Mouse (Mus musculus) cerebellum, adult 2 months (tissue): ENCODE data around the gene Tlr5. TPM values are rescaled to one million over a fixed set of nuclear protein-coding genes. Genes with fewer than 3 reads are reported as not detected.
A peak's percentile ranks its signal among the peaks of the same experiment; 100 is the strongest.

ENCODE experiments used
- DNase-seq, 2 experiments: peaks; one replicate each; pipeline ENCODE4 v3.0.0; 2021
- H3K27ac ChIP-seq: fragments of 200-500 bp; 2 replicates; pipeline ENCODE4 v1.5.1; 2012; ENCODE audit warnings: low read length, control low read depth, inconsistent platforms; ENCODE audit not compliant: insufficient read depth
- H3K27me3 ChIP-seq: fragments of 200-500 bp; 2 replicates; pipeline ENCODE4 v1.6.1; 2012; ENCODE audit warnings: inconsistent platforms, mild to moderate bottlenecking, low read length, moderate library complexity; ENCODE audit not compliant: control insufficient read depth, insufficient read depth
- H3K4me1 ChIP-seq: fragments of 200-500 bp; 2 replicates; pipeline ENCODE4 v1.6.1; 2011; ENCODE audit warnings: low read length; ENCODE audit not compliant: control insufficient read depth, insufficient read depth
- H3K4me3 ChIP-seq: fragments of 200-500 bp; replicated peaks from 2 replicates; pipeline ENCODE3; 2011; ENCODE audit warnings: mild to moderate bottlenecking, low read depth, low read length, control low read depth; ENCODE audit not compliant: insufficient read depth
- CTCF ChIP-seq: fragments of 200-500 bp; IDR thresholded peaks from 2 replicates; pipeline ENCODE4 v1.5.1; 2011; ENCODE audit warnings: low read depth, mild to moderate bottlenecking, control low read depth, low read length, moderate library complexity, borderline replicate concordance; ENCODE audit not compliant: insufficient read depth
- POLR2A ChIP-seq: fragments of 200-500 bp; IDR thresholded peaks from 2 replicates; pipeline ENCODE4 v1.6.1; 2011; ENCODE audit warnings: low read length, control low read depth, borderline replicate concordance; ENCODE audit not compliant: insufficient read depth
- WGBS: fragments of 180-500 bp; shearing (Covaris S2); methylation state at CpG from one replicate; pipeline ENCODE4 v1.1.7; 2018; 5-methylcytosine and 5-hydroxymethylcytosine counted together
- polyA plus RNA-seq: library from polyadenylated mRNA; depleted of rRNA; stranded (reverse); fragments of >200 nt; gene quantifications from 2 replicates; pipeline ENCODE4 v1.2.3, GENCODE M21; 2012

Tlr5 gene
- polyA plus RNA-seq, 1 experiment = 0.28 TPM

- no peak for DNase-seq
- 57% methylated on average over 5 of the region's 5 CpGs for WGBS
- no peak overlapping the region for H3K27ac ChIP-seq
- no peaks in the 10 kb centered on the region for H3K4me1 ChIP-seq
- H3K4me3 ChIP-seq = no peak overlapping the region
- TF ChIP-seq POLR2A = no peak
- TF ChIP-seq CTCF = no peak
- no peaks in the 10 kb centered on the region; the same call in 1 of the 2 replicates for H3K27me3 ChIP-seq
These were observed 8.7 kb downstream of the Tlr5 start for GRCm38 (mm10) chr1:182963329-182963728.

GRCm38 (mm10) chr1:182964855-182965466, 10.4 kb downstream of the Tlr5 start:
- Histone ChIP-seq H3K4me1 (no peaks in the 10 kb centered on the region), H3K27ac (no peak overlapping the region), H3K27me3 (no peaks in the 10 kb centered on the region), H3K4me3 (no peak overlapping the region)
- 78% methylated on average over 9 of the region's 9 CpGs for WGBS
- TF ChIP-seq POLR2A (no peak), CTCF (no peak)
- DNase-seq = no peak

GRCm38 (mm10) chr1:182968732-182969131, 14.1 kb downstream of the Tlr5 start:
- WGBS = 73% methylated on average over 9 of the region's 9 CpGs

GRCm38 (mm10) chr1:182972240-182972639, 17.7 kb downstream of the Tlr5 start:
- H3K27ac ChIP-seq = no peak overlapping the region
- H3K4me3 ChIP-seq = no peak overlapping the region
- no peaks in the 10 kb centered on the region for H3K4me1 ChIP-seq
- H3K27me3 ChIP-seq = no peaks in the 10 kb centered on the region; the same call in 1 of the 2 replicates
- 89% methylated on average over 6 of the region's 6 CpGs for WGBS
- no peak for DNase-seq
- TF ChIP-seq POLR2A (no peak), CTCF (no peak)

More at GRCm38 (mm10) chr1:182968732-182969131, 14.1 kb downstream of the Tlr5 start:
- no peak overlapping the region for H3K27ac ChIP-seq
- H3K4me3 ChIP-seq = no peak overlapping the region
- H3K4me1 ChIP-seq = no peaks in the 10 kb centered on the region
- H3K27me3 ChIP-seq = no peaks in the 10 kb centered on the region
- no peak for DNase-seq
- TF ChIP-seq POLR2A (no peak), CTCF (no peak)

- no peak for DNase-seq
- no peak overlapping the region for H3K4me3 ChIP-seq
- no peaks in the 10 kb centered on the region for H3K4me1 ChIP-seq
- H3K27ac ChIP-seq = no peak overlapping the region
- TF ChIP-seq POLR2A (no peak), CTCF (no peak)
- no peaks in the 10 kb centered on the region; the same call in 1 of the 2 replicates for H3K27me3 ChIP-seq
- 83% methylated on average over 14 of the region's 14 CpGs for WGBS
These were observed 20.2 kb downstream of the Tlr5 start for GRCm38 (mm10) chr1:182974826-182975225.

GRCm38 (mm10) chr1:182980702-182981101, 26.1 kb downstream of the Tlr5 start:
- WGBS = 65% methylated on average over 6 of the region's 6 CpGs
- no peak for DNase-seq
- H3K4me1 ChIP-seq = peaks cover 3% of the 10 kb centered on the region; the same call in 1 of the 2 replicates
- no peak overlapping the region for H3K4me3 ChIP-seq
- H3K27ac ChIP-seq = no peak overlapping the region
- H3K27me3 ChIP-seq = no peaks in the 10 kb centered on the region
- TF ChIP-seq CTCF = no peak
- no peak for TF ChIP-seq POLR2A

- Histone ChIP-seq H3K27ac (no peak overlapping the region), H3K4me1 (peaks cover 3% of the 10 kb centered on the region; the same call in 1 of the 2 replicates), H3K4me3 (peak overlapping the region; percentile 55), H3K27me3 (no peaks in the 10 kb centered on the region)
- WGBS = under 1% methylated on average over 13 of the region's 15 CpGs
- TF ChIP-seq POLR2A (peak; percentile 25; the same call in 1 of the 2 replicates), CTCF (peak; percentile 61)
- peak; percentile 85 to 91 for DNase-seq
These were observed 28.4 kb downstream of the Tlr5 start for GRCm38 (mm10) chr1:182982995-182983394.

- no peak overlapping the region for H3K27ac ChIP-seq
- TF ChIP-seq POLR2A (no peak), CTCF (no peak)
- WGBS = 53% methylated on average over 14 of the region's 14 CpGs
- no peaks in the 10 kb centered on the region for H3K27me3 ChIP-seq
- no peak overlapping the region for H3K4me3 ChIP-seq
- H3K4me1 ChIP-seq = peaks cover 3% of the 10 kb centered on the region; the same call in 1 of the 2 replicates
- no peak for DNase-seq
These were observed 29.0 kb downstream of the Tlr5 start for GRCm38 (mm10) chr1:182983496-182984127.
